Mouse (Mus musculus) MEL (cell line): ENCODE measurements around the gene 1700042G07Rik. TPM values are rescaled to one million over a fixed set of nuclear protein-coding genes. Genes with fewer than 3 reads are reported as not detected.

Experiments
- DNase-seq: peaks from one replicate; pipeline ENCODE4 v3.0.0; 2011; ENCODE audit warnings: low read depth, low spot score
- H3K27ac ChIP-seq: 2 replicates; pipeline ENCODE4 v1.5.1; 2012; ENCODE audit warnings: low read depth, mild to moderate bottlenecking, control low read depth, low read length, moderate library complexity; ENCODE audit not compliant: control insufficient read depth
- H3K27me3 ChIP-seq, 2 experiments: fragments of 150-350 bp in 1 of 2; sonication (generic) in 1 of 2; 2 replicates each; pipeline ENCODE4 v1.6.1; 2012; ENCODE audit warnings: low read length in 2 of 2, mild to moderate bottlenecking in 2 of 2, improper control_type of control experiment in 1 of 2, moderate library complexity in 1 of 2; ENCODE audit not compliant: insufficient read depth in 2 of 2, control insufficient read depth in 1 of 2
- H3K36me3 ChIP-seq, 2 experiments: 2 replicates each; pipeline ENCODE4 v1.6.1; 2012 to 2014; ENCODE audit warnings: low read length in 2 of 2, improper control_type of control experiment in 1 of 2, inconsistent platforms in 1 of 2, mild to moderate bottlenecking in 1 of 2; ENCODE audit not compliant: insufficient read depth in 2 of 2, control insufficient read depth in 1 of 2
- H3K4me1 ChIP-seq, 2 experiments: fragments of 150-350 bp in 1 of 2; sonication (generic) in 1 of 2; 2 replicates each; pipeline ENCODE4 v1.6.1; 2012; ENCODE audit warnings: low read length in 2 of 2, improper control_type of control experiment in 1 of 2, mild to moderate bottlenecking in 1 of 2; ENCODE audit not compliant: insufficient read depth in 2 of 2, control insufficient read depth in 1 of 2
- H3K4me3 ChIP-seq, 2 experiments: fragments of 150-350 bp in 1 of 2; sonication (generic) in 1 of 2; 2 replicates each; pipeline ENCODE4 v1.5.1; 2012; ENCODE audit warnings: low read depth in 2 of 2, low read length in 2 of 2, mild to moderate bottlenecking in 2 of 2, moderate library complexity in 2 of 2, control low read depth in 1 of 2, improper control_type of control experiment in 1 of 2; ENCODE audit not compliant: control insufficient read depth in 1 of 2, insufficient read depth in 1 of 2
- H3K79me2 ChIP-seq: 2 replicates; pipeline ENCODE4 v1.6.1; 2012; ENCODE audit warnings: mild to moderate bottlenecking, low read length, moderate library complexity; ENCODE audit not compliant: control insufficient read depth, poor library complexity, insufficient read depth
- H3K9ac ChIP-seq: 2 replicates; pipeline ENCODE4 v1.6.1; 2012; ENCODE audit warnings: low read depth, mild to moderate bottlenecking, control low read depth, low read length, moderate library complexity; ENCODE audit not compliant: control insufficient read depth, poor library complexity, severe bottlenecking
- H3K9me3 ChIP-seq: fragments of 150-350 bp; sonication (generic); replicated peaks from 2 replicates; pipeline ENCODE4 v1.6.1; 2012; ENCODE audit warnings: mild to moderate bottlenecking, low read length, improper control_type of control experiment, moderate library complexity; ENCODE audit not compliant: insufficient read depth
- CHD1 ChIP-seq: IDR thresholded peaks from 2 replicates; pipeline ENCODE4 v1.6.1; 2012; ENCODE audit warnings: low read depth, mild to moderate bottlenecking, inconsistent platforms, low read length, improper control_type of control experiment
- CTCF ChIP-seq, 3 experiments: IDR thresholded peaks in 2 of 3; conservative IDR thresholded peaks in 1 of 3; 2 replicates each; pipeline ENCODE4 v1.5.1; 2011 to 2012; ENCODE audit warnings: low read length in 3 of 3, low read depth in 2 of 3, mild to moderate bottlenecking in 2 of 3, improper control_type of control experiment in 1 of 3, inconsistent platforms in 1 of 3, mixed read lengths in 1 of 3, moderate library complexity in 1 of 3; ENCODE audit not compliant: control insufficient read depth in 1 of 3, insufficient read depth in 1 of 3, poor library complexity in 1 of 3, severe bottlenecking in 1 of 3
- E2F4 ChIP-seq: IDR thresholded peaks from 2 replicates; pipeline ENCODE4 v1.6.1; 2011; ENCODE audit warnings: low read depth, low read length, improper control_type of control experiment, borderline replicate concordance
- GABPA ChIP-seq: IDR thresholded peaks from 2 replicates; pipeline ENCODE4 v1.6.1; 2012; ENCODE audit warnings: low read depth, mild to moderate bottlenecking, inconsistent platforms, low read length, improper control_type of control experiment, moderate library complexity
- HCFC1 ChIP-seq: IDR thresholded peaks from 2 replicates; pipeline ENCODE4 v1.6.1; 2012; ENCODE audit warnings: low read depth, mild to moderate bottlenecking, inconsistent platforms, low read length, improper control_type of control experiment, moderate library complexity
- JUND ChIP-seq: IDR thresholded peaks from 2 replicates; pipeline ENCODE4 v1.6.1; 2011; ENCODE audit warnings: low read depth, mild to moderate bottlenecking, improper control_type of control experiment, low read length
- MAFK ChIP-seq: IDR thresholded peaks from 2 replicates; pipeline ENCODE4 v1.6.1; 2011; ENCODE audit warnings: low read depth, mild to moderate bottlenecking, low read length, improper control_type of control experiment, borderline replicate concordance
- MAX ChIP-seq: IDR thresholded peaks from 2 replicates; pipeline ENCODE4 v1.6.1; 2011; ENCODE audit warnings: low read length, improper control_type of control experiment
- MAZ ChIP-seq: IDR thresholded peaks from 2 replicates; pipeline ENCODE4 v1.6.1; 2012; ENCODE audit warnings: low read depth, mild to moderate bottlenecking, inconsistent platforms, low read length, improper control_type of control experiment
- MXI1 ChIP-seq: IDR thresholded peaks from 2 replicates; pipeline ENCODE4 v1.6.1; 2011; ENCODE audit warnings: mild to moderate bottlenecking, low read depth, low read length, improper control_type of control experiment
- MYC ChIP-seq: IDR thresholded peaks from 2 replicates; pipeline ENCODE4 v1.6.1; 2011; ENCODE audit warnings: low read depth, mild to moderate bottlenecking, low read length, improper control_type of control experiment, moderate library complexity
- NELFE ChIP-seq: IDR thresholded peaks from 2 replicates; pipeline ENCODE4 v1.6.1; 2011; ENCODE audit warnings: low read depth, low read length, improper control_type of control experiment
- POLR2A ChIP-seq, 2 experiments: IDR thresholded peaks; 2 replicates each; pipeline ENCODE4 v1.6.1; 2011 to 2012; ENCODE audit warnings: low read length in 2 of 2, mild to moderate bottlenecking in 2 of 2, control low read depth in 1 of 2, improper control_type of control experiment in 1 of 2, low read depth in 1 of 2, moderate library complexity in 1 of 2; ENCODE audit not compliant: control insufficient read depth in 1 of 2, insufficient read depth in 1 of 2, poor library complexity in 1 of 2
- POLR2AphosphoS2 ChIP-seq: IDR thresholded peaks from 2 replicates; pipeline ENCODE4 v1.6.1; 2011; ENCODE audit warnings: low read length, improper control_type of control experiment
- POLR2AphosphoS5 ChIP-seq: IDR thresholded peaks from 2 replicates; pipeline ENCODE4 v1.6.1; 2012; ENCODE audit warnings: low read depth, borderline replicate concordance, mild to moderate bottlenecking, inconsistent platforms, low read length, moderate library complexity, mixed read lengths
- RAD21 ChIP-seq: IDR thresholded peaks from 2 replicates; pipeline ENCODE4 v1.6.1; 2011; ENCODE audit warnings: mild to moderate bottlenecking, low read depth, low read length, improper control_type of control experiment
- SMC3 ChIP-seq: IDR thresholded peaks from 2 replicates; pipeline ENCODE4 v1.6.1; 2011; ENCODE audit warnings: low read depth, low read length, improper control_type of control experiment
- UBTF ChIP-seq: IDR thresholded peaks from 2 replicates; pipeline ENCODE4 v1.6.1; 2012; ENCODE audit warnings: low read depth, mild to moderate bottlenecking, inconsistent platforms, low read length, improper control_type of control experiment, moderate library complexity, borderline replicate concordance; ENCODE audit not compliant: insufficient read depth
- USF1 ChIP-seq: IDR thresholded peaks from 2 replicates; pipeline ENCODE4 v1.6.1; 2014; ENCODE audit warnings: low read depth, mild to moderate bottlenecking, inconsistent platforms, low read length, improper control_type of control experiment, moderate library complexity
- USF2 ChIP-seq, 2 experiments: IDR thresholded peaks; 2 replicates each; pipeline ENCODE4 v1.6.1; 2011 to 2012; ENCODE audit warnings: improper control_type of control experiment in 2 of 2, low read length in 2 of 2, borderline replicate concordance in 1 of 2, inconsistent platforms in 1 of 2, low read depth in 1 of 2, mild to moderate bottlenecking in 1 of 2; ENCODE audit not compliant: insufficient read depth in 1 of 2
- ZC3H11A ChIP-seq: IDR thresholded peaks from 2 replicates; pipeline ENCODE4 v1.6.1; 2012; ENCODE audit warnings: low read depth, mild to moderate bottlenecking, inconsistent platforms, low read length, improper control_type of control experiment
- ZKSCAN1 ChIP-seq: IDR thresholded peaks from 2 replicates; pipeline ENCODE4 v1.6.1; 2012; ENCODE audit warnings: low read depth, mild to moderate bottlenecking, inconsistent platforms, low read length, improper control_type of control experiment, moderate library complexity
- ZNF384 ChIP-seq: IDR thresholded peaks from 2 replicates; pipeline ENCODE4 v1.6.1; 2012; ENCODE audit warnings: low read depth, mild to moderate bottlenecking, inconsistent platforms, low read length, improper control_type of control experiment
- polyA plus RNA-seq, 2 experiments: library from polyadenylated mRNA; stranded (reverse) in 1 of 2; unstranded in 1 of 2; fragments of >175 nt in 1 of 2; fragments of >200 nt in 1 of 2; gene quantifications; 2 replicates each; pipeline versions ENCODE4 v1.2.1 to v1.2.4; 2012; ENCODE audit warnings: low replicate concordance in 2 of 2, low read depth in 1 of 2; ENCODE audit not compliant: insufficient read length in 2 of 2, insufficient read depth in 1 of 2, missing spikeins in 1 of 2
- total RNA-seq: library from RNA; depleted of rRNA; stranded (reverse); fragments of 300-350 nt; gene quantifications from 2 replicates; pipeline ENCODE4 v1.2.3, GENCODE M21; 2012

The 1700042G07Rik gene
- total and polyA plus RNA-seq, 3 experiments = not detected

DNA sequence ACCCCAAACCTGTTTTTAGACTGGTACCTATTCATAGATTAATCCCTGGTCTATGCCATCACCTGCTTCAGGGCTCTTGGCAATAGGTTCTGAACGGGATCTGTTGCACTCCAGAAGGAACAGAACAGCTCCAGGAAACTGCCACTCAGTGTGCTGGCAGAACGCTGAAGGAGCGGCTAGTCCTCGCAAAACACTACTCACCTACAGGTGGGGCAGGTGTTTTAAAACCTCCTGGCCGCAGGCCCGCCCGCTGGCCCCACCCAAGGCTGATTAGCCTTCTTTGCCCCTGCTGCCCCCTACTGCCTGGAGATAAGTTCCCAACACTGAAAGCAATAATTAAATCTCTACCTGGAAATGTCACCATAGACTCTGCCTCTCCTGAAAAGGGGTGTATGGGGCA lies 5.8 kb upstream of the 1700042G07Rik start, which contains the start of gene Tspan1 (continued):
- TF ChIP-seq ZKSCAN1 (no peak), MAFK (no peak), MAX (no peak), MXI1 (no peak)

DNA sequence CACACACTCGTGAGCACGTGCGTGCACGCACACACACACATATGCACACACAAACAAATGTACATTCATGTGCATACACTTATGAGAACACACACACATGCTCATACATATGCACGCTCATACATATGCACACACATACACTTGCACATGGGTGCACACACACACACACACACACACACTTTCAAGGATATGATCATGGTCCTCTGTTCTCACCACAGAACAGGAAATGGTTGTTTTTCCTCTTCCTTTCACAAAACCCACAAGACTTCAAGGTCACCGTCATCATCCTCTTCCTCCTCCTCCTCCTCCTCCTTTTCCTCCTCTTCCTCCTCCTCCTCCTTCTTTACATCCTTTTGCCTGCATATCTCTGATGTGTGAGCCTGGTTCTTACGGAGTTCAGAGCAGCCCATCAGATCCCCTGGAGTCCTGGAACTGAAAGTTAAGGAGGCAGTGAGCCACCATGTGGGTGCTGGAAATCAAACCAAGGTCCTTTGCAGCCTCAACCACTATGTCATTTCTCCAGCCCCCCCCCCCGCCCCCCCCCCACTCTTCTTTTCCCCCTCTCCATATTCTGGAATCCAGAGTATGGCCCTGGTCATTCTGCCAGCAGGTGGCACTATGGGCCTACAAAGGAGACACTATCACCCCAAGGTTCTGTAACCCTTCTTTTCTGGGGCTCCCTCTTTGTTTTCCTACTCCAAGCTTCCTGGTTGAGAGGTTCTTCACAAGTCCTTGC lies 4.4 kb upstream of the 1700042G07Rik start:
- Histone ChIP-seq H3K4me3 (no peak overlapping the region), H3K79me2 (no peaks in the 10 kb centered on the region), H3K9me3 (no peaks in the 10 kb centered on the region), H3K27me3 (no peaks in the 10 kb centered on the region), H3K36me3 (peaks cover 0 to 2% of the 10 kb centered on the region in 2 experiments; a peak in 1 of 4 replicates), H3K4me1 (0 out of 4 replicates have a peak, but pooled peaks cover 0 to 3% of the 10 kb centered on the region in 2 experiments), H3K9ac (no peak overlapping the region), H3K27ac (no peak overlapping the region)
- peak; percentile 71 for DNase-seq
- TF ChIP-seq NELFE (no peak), SMC3 (peak; percentile 82), CTCF (IDR thresholded peaks at IDR 0.05 in 2 of 3, conservative IDR thresholded peaks at IDR 0.05 in 1 of 3; ENCODE audit: control insufficient read depth in 1 of 3, insufficient read depth in 1 of 3, low read depth in 2 of 3, low read length in 3 of 3, poor library complexity in 1 of 3, severe bottlenecking in 1 of 3) (peak; percentile 64 to 88 (median 76)), ZC3H11A (peak; percentile 80), POLR2AphosphoS5 (peak; percentile 67; the same call in 1 of the 2 replicates), MAZ (0 out of 2 replicates have a peak, but pooled peaks have one; percentile 45), ZNF384 (peak; percentile 16; the same call in 1 of the 2 replicates), HCFC1 (no peak), RAD21 (peak; percentile 84), POLR2AphosphoS2 (no peak), POLR2A (IDR thresholded peaks at IDR 0.05; ENCODE audit: control insufficient read depth in 1 of 2, insufficient read depth in 1 of 2, low read depth in 1 of 2, low read length in 2 of 2, poor library complexity in 1 of 2) (no peak)

DNA sequence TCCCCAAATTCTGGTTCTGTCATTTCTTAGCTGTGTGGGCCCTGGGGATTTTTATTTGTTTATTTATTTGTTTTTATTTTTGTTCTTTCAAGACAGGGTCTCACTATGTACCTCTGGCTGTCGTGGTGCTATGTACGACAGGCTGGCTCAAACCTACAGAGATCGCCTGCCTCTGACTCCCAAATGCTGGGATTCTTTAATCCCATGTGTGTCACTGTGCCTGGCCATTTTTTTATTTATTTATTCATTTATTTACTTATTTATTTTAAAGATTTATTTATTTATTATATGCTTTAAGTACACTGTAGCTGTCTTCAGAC lies 3.9 kb upstream of the 1700042G07Rik start:
- Histone ChIP-seq H3K27ac (no peak overlapping the region), H3K36me3 (peaks cover 0 to 2% of the 10 kb centered on the region in 2 experiments; a peak in 1 of 4 replicates), H3K27me3 (no peaks in the 10 kb centered on the region)
- DNase-seq = no peak
- TF ChIP-seq CHD1 = no peak
- TF ChIP-seq MYC = no peak
- TF ChIP-seq MAZ = no peak
- no peak for TF ChIP-seq POLR2AphosphoS2
- no peak for TF ChIP-seq CTCF (IDR thresholded peaks at IDR 0.05 in 2 of 3, conservative IDR thresholded peaks at IDR 0.05 in 1 of 3; ENCODE audit: control insufficient read depth in 1 of 3, insufficient read depth in 1 of 3, low read depth in 2 of 3, low read length in 3 of 3, poor library complexity in 1 of 3, severe bottlenecking in 1 of 3)
- TF ChIP-seq GABPA = no peak
- no peak for TF ChIP-seq USF2 (IDR thresholded peaks at IDR 0.05; ENCODE audit: borderline replicate concordance in 1 of 2, insufficient read depth in 1 of 2, low read depth in 1 of 2, low read length in 2 of 2)
- no peak for TF ChIP-seq JUND
- no peak for TF ChIP-seq SMC3
- TF ChIP-seq ZKSCAN1 = no peak
- no peak for TF ChIP-seq E2F4
- TF ChIP-seq USF1 = no peak
- no peak for TF ChIP-seq HCFC1
- TF ChIP-seq POLR2A (IDR thresholded peaks at IDR 0.05; ENCODE audit: control insufficient read depth in 1 of 2, insufficient read depth in 1 of 2, low read depth in 1 of 2, low read length in 2 of 2, poor library complexity in 1 of 2) = no peak
- TF ChIP-seq ZNF384 = no peak
- no peak for TF ChIP-seq UBTF
- TF ChIP-seq, all 39 proteins: peak for 0
- H3K79me2 ChIP-seq = no peaks in the 10 kb centered on the region
- 0 out of 4 replicates have a peak, but pooled peaks cover 0 to 3% of the 10 kb centered on the region in 2 experiments for H3K4me1 ChIP-seq
- H3K4me3 ChIP-seq = no peak overlapping the region
- H3K9me3 ChIP-seq = no peaks in the 10 kb centered on the region
- no peak overlapping the region for H3K9ac ChIP-seq
